Mouse (Mus musculus) adrenal gland, postnatal 4 days (tissue): ENCODE measurements around the gene Rtf1. TPM values are rescaled to one million over a fixed set of nuclear protein-coding genes. Genes with fewer than 3 reads are reported as not detected.

Source experiments
- DNase-seq, 2 experiments: peaks; one replicate each; pipeline ENCODE4 v3.0.0; 2021 to 2022; ENCODE audit warnings: low spot score in 2 of 2, mixed read lengths in 2 of 2
- total RNA-seq, 2 experiments: library from RNA; stranded (reverse); gene quantifications; 2 replicates each; pipeline ENCODE4 v1.2.3; 2021

Gene Rtf1
- total RNA-seq, 2 experiments from 2014 or later, result 39.8 to 41.6 TPM

DNA sequence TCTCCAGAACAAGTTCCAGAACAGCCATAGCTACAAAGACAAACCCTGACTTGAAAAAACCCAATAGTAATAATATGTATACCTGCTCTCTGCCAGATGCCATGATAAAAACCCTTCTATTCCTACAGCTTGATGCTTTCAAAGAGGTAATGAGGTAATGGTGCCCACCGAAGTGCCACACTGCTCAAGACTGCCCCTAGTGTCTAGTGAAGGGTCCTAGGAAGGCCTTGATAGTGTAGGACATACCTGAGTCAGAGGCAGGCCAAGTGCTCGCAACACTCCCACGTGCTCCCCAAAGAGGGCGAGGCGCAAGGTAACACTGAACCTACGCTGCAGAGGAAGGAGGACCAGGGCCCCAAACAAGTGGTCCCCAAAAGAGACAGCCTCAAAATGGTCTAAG lies 92.4 kb downstream of the Rtf1 start:
- no peak for DNase-seq

Other genes with a start within 250 kb of the Rtf1 start
- 10 to 100 TPM; 25.0 to 26.7 TPM for gene Ino80, start 197.4 kb upstream of the Rtf1 start, total RNA-seq
- under 1 TPM; 0.54 to 0.62 TPM for gene Exd1, start 127.4 kb upstream of the Rtf1 start, total RNA-seq
- 100 to 1,000 TPM; 125 to 144 TPM for gene Chp1, start 127.4 kb upstream of the Rtf1 start, total RNA-seq
- gene Nusap1, start 56.8 kb upstream of the Rtf1 start, total RNA-seq, result 10 to 100 TPM; 20.1 to 21.8 TPM
- gene Oip5, start 56.6 kb upstream of the Rtf1 start, total RNA-seq, result 10 to 100 TPM; 10.5 to 10.7 TPM
- gene Ndufaf1, start 12.2 kb upstream of the Rtf1 start, total RNA-seq, result 10 to 100 TPM; 39.1 to 42.6 TPM
- 1 to 10 TPM; 3.9 to 4.3 TPM for gene Itpka, start 67.3 kb downstream of the Rtf1 start, total RNA-seq
- 1 to 10 TPM; 1.2 to 1.3 TPM for gene Ltk, start 85.4 kb downstream of the Rtf1 start, total RNA-seq
- gene Rpap1, start 112.5 kb downstream of the Rtf1 start, total RNA-seq, result 10 to 100 TPM; 30.0 to 30.8 TPM
- 10 to 100 TPM; 13.3 to 15.6 TPM for gene Tyro3, start 122.7 kb downstream of the Rtf1 start, total RNA-seq
- 10 to 100 TPM; 56.9 to 58.7 TPM for gene Mga, start 222.2 kb downstream of the Rtf1 start, total RNA-seq